Mouse (Mus musculus) fat pad, adult 2 months (tissue): ENCODE data around the gene Wnk4.
"Not testable (repeated sequence)": the region's sequence is repeated elsewhere in the genome, so short reads cannot be mapped to it uniquely, and the experiment has no call there.

Experiments used
- DNase-seq: peaks from one replicate; pipeline ENCODE4 v3.0.0-alpha.2; 2011; ENCODE audit warnings: low read depth, low spot score; ENCODE audit errors: extremely low read depth

The Wnk4 gene

GRCm38 (mm10) chr11:101315082-101315650, 54.8 kb downstream of the Wnk4 start:
- DNase-seq: no peak

GRCm38 (mm10) chr11:101315665-101316500, 55.5 kb downstream of the Wnk4 start, which contains the start of gene Psme3:
Gene Psme3, plus strand, starts transcription at chr11:101316213.
- DNase-seq: no peak

- no peak for DNase-seq
Measured at GRCm38 (mm10) chr11:101316501-101316917, 56.1 kb downstream of the Wnk4 start.

- no peak for DNase-seq
Measured at GRCm38 (mm10) chr11:101323609-101324008, 63.2 kb downstream of the Wnk4 start.

GRCm38 (mm10) chr11:101324763-101325162, 64.4 kb downstream of the Wnk4 start, which contains the start of gene Aoc2:
Gene Aoc2, plus strand, starts transcription at chr11:101325063.
- DNase-seq: no peak

- DNase-seq: not testable (repeated sequence)
Measured at GRCm38 (mm10) chr11:101325201-101325600, 64.8 kb downstream of the Wnk4 start.

- DNase-seq: no peak
Measured at GRCm38 (mm10) chr11:101326147-101326546, 65.8 kb downstream of the Wnk4 start.
